Mouse (Mus musculus) kidney, embryonic 15.5 days (tissue): ENCODE measurements around the gene Tsr1. TPM values are rescaled to one million over a fixed set of nuclear protein-coding genes. Genes with fewer than 3 reads are reported as not detected.
A peak's percentile ranks its signal among the peaks of the same experiment; 100 is the strongest.

Source experiments
- ATAC-seq: fragments of 200-750 bp; cut with Nextera tagmentation; replicated peaks from 2 replicates; pipeline ENCODE4 v1.8.0; 2017; ENCODE audit warnings: moderate TSS enrichment; ENCODE audit not compliant: low FRiP score
- H3K27ac ChIP-seq: fragments of 300-500 bp; sonication (generic); 2 replicates; pipeline ENCODE4 v1.5.1; 2015; ENCODE audit warnings: mild to moderate bottlenecking, inconsistent platforms
- H3K27me3 ChIP-seq: fragments of 300-500 bp; sonication (generic); 2 replicates; pipeline ENCODE4 v1.6.1; 2015; ENCODE audit warnings: inconsistent platforms
- H3K36me3 ChIP-seq: fragments of 300-500 bp; sonication (generic); 2 replicates; pipeline ENCODE4 v1.6.1; 2015; ENCODE audit warnings: inconsistent platforms
- H3K4me1 ChIP-seq: fragments of 300-500 bp; sonication (generic); 2 replicates; pipeline ENCODE4 v1.6.1; 2015; ENCODE audit warnings: inconsistent platforms
- H3K4me2 ChIP-seq: fragments of 300-500 bp; sonication (generic); 2 replicates; pipeline ENCODE4 v1.6.1; 2015; ENCODE audit warnings: moderate library complexity, mild to moderate bottlenecking, inconsistent platforms
- H3K4me3 ChIP-seq: fragments of 300-500 bp; sonication (generic); replicated peaks from 2 replicates; pipeline ENCODE4 v1.5.1; 2015; ENCODE audit warnings: mild to moderate bottlenecking, inconsistent platforms
- H3K9ac ChIP-seq: fragments of 300-500 bp; sonication (generic); 2 replicates; pipeline ENCODE4 v1.6.1; 2015; ENCODE audit warnings: mild to moderate bottlenecking, inconsistent platforms
- H3K9me3 ChIP-seq: fragments of 300-500 bp; sonication (generic); replicated peaks from 2 replicates; pipeline ENCODE4 v1.6.1; 2016; ENCODE audit warnings: inconsistent platforms
- WGBS: fragments of 180-500 bp; shearing (Covaris S2); methylation state at CpG from one replicate; pipeline ENCODE4 v1.1.7; 2015; ENCODE audit warnings: mixed read lengths; 5-methylcytosine and 5-hydroxymethylcytosine counted together
- polyA plus RNA-seq: library from polyadenylated mRNA; unstranded; fragments of >200 nt; fragmentation: Nextera tagmentation; extraction: Ambion mirVana; gene quantifications from 2 replicates; pipeline ENCODE4 v1.2.1, GENCODE M21; 2015

Tsr1 gene
- polyA plus RNA-seq, 1 experiment from 2014 or later: 50.6 TPM

- WGBS: 95% methylated on average over 6 of the region's 6 CpGs
- H3K9me3 ChIP-seq: no peaks in the 10 kb centered on the region
- no peaks in the 10 kb centered on the region for H3K27me3 ChIP-seq
- no peak overlapping the region for H3K27ac ChIP-seq
- no peaks in the 10 kb centered on the region for H3K4me1 ChIP-seq
- H3K4me3 ChIP-seq: no peak overlapping the region
- no peak overlapping the region for H3K9ac ChIP-seq
- no peak for ATAC-seq
- H3K4me2 ChIP-seq: no peak overlapping the region
- peaks cover 81% of the 10 kb centered on the region for H3K36me3 ChIP-seq
These were observed 10.0 kb downstream of the Tsr1 start for GRCm38 (mm10) chr11:74907850-74908249.

- Histone ChIP-seq H3K9ac (no peak overlapping the region), H3K4me1 (no peaks in the 10 kb centered on the region), H3K27me3 (no peaks in the 10 kb centered on the region), H3K9me3 (no peaks in the 10 kb centered on the region), H3K4me3 (no peak overlapping the region), H3K4me2 (no peak overlapping the region), H3K27ac (no peak overlapping the region), H3K36me3 (peaks cover 72% of the 10 kb centered on the region)
- 71% methylated on average over 12 of the region's 12 CpGs for WGBS
- no peak for ATAC-seq
These were observed 10.9 kb downstream of the Tsr1 start for GRCm38 (mm10) chr11:74908618-74909399.

GRCm38 (mm10) chr11:74909978-74910377 lies 12.1 kb downstream of the Tsr1 start:
- no peaks in the 10 kb centered on the region for H3K4me1 ChIP-seq
- H3K36me3 ChIP-seq: peaks cover 60% of the 10 kb centered on the region
- H3K4me2 ChIP-seq: no peak overlapping the region
- H3K27me3 ChIP-seq: no peaks in the 10 kb centered on the region
- no peak overlapping the region for H3K9ac ChIP-seq
- H3K27ac ChIP-seq: no peak overlapping the region
- no peak for ATAC-seq
- H3K9me3 ChIP-seq: no peaks in the 10 kb centered on the region
- H3K4me3 ChIP-seq: no peak overlapping the region
- 87% methylated on average over 4 of the region's 4 CpGs for WGBS

GRCm38 (mm10) chr11:74912492-74912891 lies 14.6 kb downstream of the Tsr1 start:
- no peak overlapping the region for H3K9ac ChIP-seq
- no peaks in the 10 kb centered on the region for H3K9me3 ChIP-seq
- peaks cover 38% of the 10 kb centered on the region for H3K36me3 ChIP-seq
- no peaks in the 10 kb centered on the region for H3K27me3 ChIP-seq
- no peak overlapping the region for H3K4me2 ChIP-seq
- no peak for ATAC-seq
- WGBS: 83% methylated on average over 3 of the region's 3 CpGs
- H3K27ac ChIP-seq: no peak overlapping the region
- H3K4me1 ChIP-seq: no peaks in the 10 kb centered on the region
- no peak overlapping the region for H3K4me3 ChIP-seq

DNA sequence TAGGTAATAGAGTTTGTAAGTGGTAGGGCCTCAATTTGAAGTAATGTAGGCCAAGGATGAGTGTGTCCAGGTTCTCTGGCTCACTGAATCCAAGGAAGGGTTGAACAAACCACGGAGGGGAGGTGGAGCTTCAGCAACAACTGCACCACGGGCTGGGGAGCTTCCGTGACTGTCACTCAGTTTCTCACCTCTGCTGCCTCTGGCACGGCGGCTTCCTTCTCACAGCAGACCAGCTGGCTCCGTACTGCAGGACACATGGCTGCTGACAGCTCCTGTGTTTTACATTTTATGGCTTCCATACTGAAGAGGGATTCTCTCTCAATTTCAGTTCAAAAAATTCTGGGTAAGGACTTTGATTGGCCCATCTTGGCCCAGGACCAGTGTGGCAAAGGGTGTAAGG lies 21.4 kb downstream of the Tsr1 start:
- H3K9me3 ChIP-seq: no peaks in the 10 kb centered on the region
- H3K27me3 ChIP-seq: no peaks in the 10 kb centered on the region
- H3K4me1 ChIP-seq: peaks cover 2% of the 10 kb centered on the region; the same call in 1 of the 2 replicates
- no peak overlapping the region for H3K27ac ChIP-seq
- H3K4me2 ChIP-seq: no peak overlapping the region
- 51% methylated on average over 6 of the region's 6 CpGs for WGBS
- no peak overlapping the region for H3K9ac ChIP-seq
- no peak for ATAC-seq
- H3K4me3 ChIP-seq: no peak overlapping the region
- peaks cover 40% of the 10 kb centered on the region for H3K36me3 ChIP-seq

DNA sequence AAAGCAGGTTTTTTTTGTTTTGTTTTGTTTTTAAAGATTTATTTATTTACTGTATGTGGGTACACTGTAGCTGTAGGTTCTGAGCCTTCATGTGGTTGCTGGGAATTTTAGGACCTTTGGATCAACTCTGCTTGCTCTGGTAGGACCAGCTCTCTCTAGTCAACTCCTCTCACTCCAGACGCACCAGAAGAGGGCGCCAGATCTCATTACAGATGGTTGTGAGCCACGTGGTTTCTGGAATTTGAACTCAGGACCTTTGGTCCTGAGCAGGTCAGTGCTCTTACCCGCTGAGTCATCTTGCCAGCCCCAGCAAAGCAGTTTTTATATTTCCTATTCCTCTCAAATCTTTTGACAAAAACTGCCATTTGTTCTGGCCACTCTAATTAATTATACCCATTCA lies 26.3 kb downstream of the Tsr1 start:
- H3K4me2 ChIP-seq: peak overlapping the region; percentile 59; the same call in 1 of the 2 replicates
- H3K27me3 ChIP-seq: no peaks in the 10 kb centered on the region
- H3K9ac ChIP-seq: no peak overlapping the region
- ATAC-seq: no peak
- no peak overlapping the region for H3K27ac ChIP-seq
- H3K4me1 ChIP-seq: peaks cover 19% of the 10 kb centered on the region
- peaks cover 21% of the 10 kb centered on the region for H3K36me3 ChIP-seq
- no peaks in the 10 kb centered on the region for H3K9me3 ChIP-seq
- WGBS: 59% methylated on average over 4 of the region's 4 CpGs
- H3K4me3 ChIP-seq: 0 out of 2 replicates have a peak overlapping the region, but pooled peaks have one; percentile 95

DNA sequence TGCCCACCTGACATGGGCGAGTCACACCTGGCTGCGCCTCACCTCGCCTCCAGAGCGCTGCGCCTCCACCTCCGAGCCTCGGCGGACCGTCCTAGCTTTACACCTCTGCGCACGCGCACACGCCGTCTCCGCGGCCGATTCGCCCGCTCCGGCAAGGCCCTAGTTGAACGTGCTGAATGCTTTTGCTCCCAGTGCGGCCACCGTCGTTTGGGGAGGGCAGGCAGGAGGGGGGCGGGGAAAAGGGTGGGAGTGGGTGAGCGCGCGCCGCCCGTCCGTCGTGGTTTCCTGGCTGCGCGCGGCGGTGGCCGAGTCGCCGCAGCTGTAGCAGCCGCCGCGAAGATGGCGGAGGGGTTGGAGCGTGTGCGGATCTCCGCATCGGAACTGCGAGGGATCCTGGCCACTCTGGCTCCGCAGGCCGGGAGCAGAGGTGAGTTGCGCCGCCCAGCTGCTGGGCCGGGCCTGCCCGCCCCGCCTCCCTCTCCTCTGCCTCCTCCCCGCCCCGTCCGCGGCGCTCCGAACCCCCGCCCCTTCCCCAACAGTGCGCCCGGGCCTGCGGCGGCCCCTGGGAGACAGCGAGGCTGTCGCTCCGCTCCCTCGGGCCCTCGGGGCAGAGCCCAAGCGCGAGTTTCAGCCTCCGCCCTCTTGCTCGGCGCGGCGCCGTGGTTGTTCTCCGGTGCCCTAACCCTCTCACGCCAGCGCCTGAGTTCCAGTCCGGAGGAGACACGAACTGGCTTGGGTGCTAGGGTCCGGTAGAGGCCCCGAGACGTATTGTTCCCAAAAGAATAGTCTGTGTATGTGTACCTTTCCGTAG lies 27.9 kb downstream of the Tsr1 start, which contains the start of the genes Smg6 and Srr:
TSS of gene Smg6 (plus strand) at position 247 of the 811 bp plus-strand sequence.
TSS of gene Srr (minus strand) at position 372 of the 811 bp plus-strand sequence.
- under 1% methylated on average over 79 of the region's 88 CpGs for WGBS
- peak within 1 kb of the TSS; percentile 100 for H3K27ac ChIP-seq
- peak within 1 kb of the TSS; percentile 95 for H3K9ac ChIP-seq
- H3K4me1 ChIP-seq: peaks cover 19% of the 10 kb centered on the region
- peak; percentile 97 for ATAC-seq
- peak within 1 kb of the TSS; percentile 59 for H3K4me2 ChIP-seq
- peak within 1 kb of the TSS; percentile 95 for H3K4me3 ChIP-seq
- H3K27me3 ChIP-seq: no peaks in the 10 kb centered on the region
- H3K36me3 ChIP-seq: peaks cover 25% of the 10 kb centered on the region
- no peaks in the 10 kb centered on the region for H3K9me3 ChIP-seq

DNA sequence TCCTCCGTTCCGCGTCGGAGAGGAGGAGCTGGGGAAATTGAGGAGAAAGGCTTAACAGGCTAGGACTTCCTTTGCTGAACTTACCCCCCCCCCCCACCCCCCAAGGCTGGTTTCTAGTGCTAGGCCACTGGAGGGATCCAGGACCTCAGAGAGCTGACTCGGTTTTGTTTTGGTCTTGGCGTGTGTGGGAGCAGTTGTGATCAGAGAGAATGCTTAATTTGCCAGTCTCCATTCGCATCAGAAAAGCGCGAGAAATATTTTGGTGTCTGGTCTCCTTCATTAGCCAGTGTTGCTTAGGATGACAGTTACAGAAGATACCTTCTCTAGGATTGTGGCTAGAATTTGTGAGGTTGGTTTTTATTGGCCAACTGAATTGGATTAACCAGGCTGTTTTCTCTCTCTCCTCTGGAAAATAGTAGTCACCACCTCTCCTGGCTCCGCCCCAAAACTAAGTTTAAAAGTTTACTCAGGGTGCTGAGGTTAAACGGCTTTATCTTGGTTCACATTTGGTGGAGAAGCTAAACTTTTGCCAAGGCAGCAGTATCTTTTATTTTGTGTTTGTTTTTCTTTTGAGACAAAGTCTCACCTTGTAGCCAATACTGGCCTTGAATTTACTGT lies 28.6 kb downstream of the Tsr1 start:
- Histone ChIP-seq H3K36me3 (peaks cover 27% of the 10 kb centered on the region), H3K4me2 (peak overlapping the region; percentile 59), H3K4me1 (peaks cover 19% of the 10 kb centered on the region), H3K9ac (peak overlapping the region; percentile 95), H3K27me3 (no peaks in the 10 kb centered on the region), H3K9me3 (no peaks in the 10 kb centered on the region), H3K4me3 (peak overlapping the region; percentile 95), H3K27ac (peak overlapping the region; percentile 100)
- ATAC-seq: no peak
- 6% methylated on average over 11 of the region's 11 CpGs for WGBS

- Histone ChIP-seq H3K9me3 (no peaks in the 10 kb centered on the region), H3K27ac (no peak overlapping the region), H3K36me3 (peaks cover 34% of the 10 kb centered on the region), H3K4me1 (peaks cover 19% of the 10 kb centered on the region), H3K4me2 (peak overlapping the region; percentile 59), H3K9ac (no peak overlapping the region), H3K27me3 (no peaks in the 10 kb centered on the region), H3K4me3 (no peak overlapping the region; the same call in 1 of the 2 replicates)
- WGBS: 85% methylated on average over 2 of the region's 2 CpGs
- ATAC-seq: no peak
These were observed 29.4 kb downstream of the Tsr1 start for GRCm38 (mm10) chr11:74927236-74927725.

DNA sequence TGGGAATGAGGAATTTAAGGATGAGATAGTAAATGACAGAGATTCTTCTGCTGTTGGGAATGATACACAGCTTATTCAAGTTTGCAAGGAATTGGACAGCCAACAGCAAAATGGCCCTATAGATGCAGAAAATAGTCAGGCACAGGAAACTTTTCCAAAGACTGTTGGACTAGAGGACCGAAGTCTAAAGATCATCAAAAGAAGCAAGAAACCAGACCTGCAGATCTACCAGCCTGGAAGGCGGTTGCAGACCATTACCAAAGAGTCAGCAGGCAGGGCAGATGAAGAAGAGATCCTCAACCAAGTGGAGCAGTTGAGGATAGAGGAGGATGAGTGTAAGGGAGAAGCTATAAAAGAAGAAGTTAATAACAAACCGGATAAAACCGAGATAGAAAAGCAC lies 31.2 kb downstream of the Tsr1 start:
- Histone ChIP-seq H3K9ac (no peak overlapping the region), H3K9me3 (no peaks in the 10 kb centered on the region), H3K4me2 (no peak overlapping the region), H3K4me1 (peaks cover 19% of the 10 kb centered on the region), H3K27me3 (no peaks in the 10 kb centered on the region), H3K4me3 (no peak overlapping the region), H3K27ac (no peak overlapping the region), H3K36me3 (peaks cover 49% of the 10 kb centered on the region)
- WGBS: 90% methylated on average over 4 of the region's 4 CpGs
- ATAC-seq: no peak

- Histone ChIP-seq H3K27me3 (no peaks in the 10 kb centered on the region), H3K36me3 (peaks cover 62% of the 10 kb centered on the region), H3K4me2 (no peak overlapping the region), H3K27ac (no peak overlapping the region), H3K4me3 (no peak overlapping the region), H3K9me3 (no peaks in the 10 kb centered on the region), H3K9ac (no peak overlapping the region), H3K4me1 (peaks cover 10% of the 10 kb centered on the region)
- WGBS: 92% methylated on average over 7 of the region's 7 CpGs
- ATAC-seq: no peak
These were observed 32.5 kb downstream of the Tsr1 start for GRCm38 (mm10) chr11:74930391-74930790.
